Mouse (Mus musculus): ENCODE data around the gene Dcdc2a. TPM values are rescaled to one million over a fixed set of nuclear protein-coding genes. Genes with fewer than 3 reads are reported as not detected.

Dcdc2a gene
- polyA plus RNA-seq, 1 experiment, result 8.3 TPM

DNA sequence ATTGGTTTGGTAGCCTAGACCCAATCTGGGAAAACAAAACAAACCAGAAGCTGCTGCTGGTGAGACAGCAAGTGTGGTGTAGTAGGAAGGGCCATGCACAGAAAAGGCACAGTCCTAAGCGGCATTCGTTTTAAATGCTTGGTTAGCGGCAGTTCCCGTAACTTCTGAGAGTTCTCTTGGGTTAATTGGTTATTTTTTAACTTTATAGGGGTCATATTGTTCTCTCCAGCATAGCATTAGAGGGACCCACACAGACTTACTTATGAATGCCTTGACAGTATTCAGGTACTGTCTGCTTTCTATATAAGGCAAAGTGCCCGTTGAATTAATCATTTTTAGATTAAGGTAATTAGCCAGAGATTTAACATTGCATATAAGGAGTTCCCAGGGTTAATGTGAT lies 35.5 kb downstream of the Dcdc2a start:
- Histone ChIP-seq H3K4me1 (ENCODE audit: control insufficient read depth, insufficient read depth, low read length) (no peaks in the 10 kb centered on the region), H3K4me3 (ENCODE audit: insufficient read depth, low read length) (no peak overlapping the region), H3K27ac (ENCODE audit: insufficient read depth, low read length) (no peak overlapping the region)
- TF ChIP-seq CTCF (IDR thresholded peaks at IDR 0.05; ENCODE audit: extremely low read depth, insufficient read depth, low read length) (no peak), POLR2A (IDR thresholded peaks at IDR 0.05; ENCODE audit: extremely low read depth, insufficient read depth, low read length) (no peak)

DNA sequence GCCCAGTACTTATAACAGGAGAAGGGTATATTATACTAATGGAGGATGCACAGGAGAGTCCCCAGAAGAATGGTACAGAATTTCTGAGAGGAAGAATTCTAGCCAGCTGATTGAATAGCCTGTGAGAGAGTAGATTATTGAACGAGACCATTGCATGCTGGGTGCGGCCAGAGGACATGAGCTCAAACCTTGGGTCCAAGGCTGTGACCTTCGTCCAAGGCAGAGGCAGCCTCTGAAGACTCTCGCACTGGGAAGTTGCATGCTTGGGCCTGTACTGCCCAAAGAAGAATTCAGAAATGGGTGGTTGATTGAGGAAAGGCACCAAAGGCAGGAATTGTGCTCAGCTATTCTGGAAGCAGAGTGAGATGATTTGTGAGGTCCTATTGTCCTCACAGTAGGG lies 38.0 kb downstream of the Dcdc2a start:
- Histone ChIP-seq H3K4me1 (ENCODE audit: control insufficient read depth, insufficient read depth, low read length) (no peaks in the 10 kb centered on the region), H3K27ac (ENCODE audit: insufficient read depth, low read length) (no peak overlapping the region), H3K4me3 (ENCODE audit: insufficient read depth, low read length) (no peak overlapping the region)
- TF ChIP-seq CTCF (IDR thresholded peaks at IDR 0.05; ENCODE audit: extremely low read depth, insufficient read depth, low read length), result no peak
- no peak for TF ChIP-seq POLR2A (IDR thresholded peaks at IDR 0.05; ENCODE audit: extremely low read depth, insufficient read depth, low read length)

GRCm38 (mm10) chr13:25094381-25094780 lies 38.6 kb downstream of the Dcdc2a start:
- H3K4me1 ChIP-seq (ENCODE audit: control insufficient read depth, insufficient read depth, low read length), result no peaks in the 10 kb centered on the region
- H3K4me3 ChIP-seq (ENCODE audit: insufficient read depth, low read length), result no peak overlapping the region
- TF ChIP-seq POLR2A (IDR thresholded peaks at IDR 0.05; ENCODE audit: extremely low read depth, insufficient read depth, low read length) (no peak), CTCF (IDR thresholded peaks at IDR 0.05; ENCODE audit: extremely low read depth, insufficient read depth, low read length) (no peak)
- H3K27ac ChIP-seq (ENCODE audit: insufficient read depth, low read length), result no peak overlapping the region

DNA sequence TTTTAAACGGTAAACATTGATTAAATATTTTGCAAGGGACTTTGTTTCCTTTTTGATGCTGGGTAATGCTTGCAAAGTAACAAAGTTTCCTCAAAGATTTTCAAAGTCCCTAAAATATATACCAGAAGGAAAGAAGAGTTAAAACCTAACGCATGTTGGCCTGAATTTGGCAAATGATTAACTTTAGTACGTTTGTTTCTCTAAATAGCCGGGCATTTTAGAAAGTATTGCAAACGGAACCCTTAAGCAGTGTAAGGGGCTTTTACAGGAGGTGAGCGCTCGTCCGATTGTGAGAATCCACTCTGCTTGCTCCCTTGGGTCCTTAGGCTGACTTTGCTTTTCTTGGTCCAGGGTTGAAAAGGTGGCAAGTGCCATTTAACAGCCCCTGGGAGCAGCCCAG lies 41.5 kb downstream of the Dcdc2a start:
- H3K4me1 ChIP-seq (ENCODE audit: control insufficient read depth, insufficient read depth, low read length), result no peaks in the 10 kb centered on the region
- no peak overlapping the region for H3K27ac ChIP-seq (ENCODE audit: insufficient read depth, low read length)
- no peak overlapping the region for H3K4me3 ChIP-seq (ENCODE audit: insufficient read depth, low read length)
- TF ChIP-seq CTCF (IDR thresholded peaks at IDR 0.05; ENCODE audit: extremely low read depth, insufficient read depth, low read length) (no peak), POLR2A (IDR thresholded peaks at IDR 0.05; ENCODE audit: extremely low read depth, insufficient read depth, low read length) (no peak)

DNA sequence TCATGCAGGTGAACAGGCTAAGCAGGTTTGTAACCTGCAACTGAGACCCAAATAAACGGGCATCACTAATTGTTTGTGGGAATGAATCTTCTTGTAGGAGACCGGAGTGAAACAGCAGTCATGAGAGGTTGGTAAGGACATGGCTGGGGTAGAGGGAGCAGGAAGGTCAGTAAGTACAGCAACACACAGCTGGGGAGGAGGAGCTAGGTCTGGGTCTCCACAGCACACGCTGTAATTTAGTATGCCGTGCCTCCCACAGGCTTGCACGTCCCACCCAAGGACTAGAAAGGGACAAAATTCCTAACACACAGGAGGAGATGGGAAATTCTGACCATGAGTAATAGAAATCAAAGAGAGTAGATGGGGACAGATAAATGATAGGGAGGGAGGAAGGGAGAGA lies 42.8 kb downstream of the Dcdc2a start:
- no peak for TF ChIP-seq POLR2A (IDR thresholded peaks at IDR 0.05; ENCODE audit: extremely low read depth, insufficient read depth, low read length)
- no peak for TF ChIP-seq CTCF (IDR thresholded peaks at IDR 0.05; ENCODE audit: extremely low read depth, insufficient read depth, low read length)
- no peak overlapping the region for H3K27ac ChIP-seq (ENCODE audit: insufficient read depth, low read length)

GRCm38 (mm10) chr13:25099508-25099907 lies 43.7 kb downstream of the Dcdc2a start:
- no peaks in the 10 kb centered on the region for H3K4me1 ChIP-seq (ENCODE audit: control insufficient read depth, insufficient read depth, low read length)
- TF ChIP-seq CTCF (IDR thresholded peaks at IDR 0.05; ENCODE audit: extremely low read depth, insufficient read depth, low read length), result no peak
- TF ChIP-seq POLR2A (IDR thresholded peaks at IDR 0.05; ENCODE audit: extremely low read depth, insufficient read depth, low read length), result no peak
- H3K4me3 ChIP-seq (ENCODE audit: insufficient read depth, low read length), result no peak overlapping the region
- H3K27ac ChIP-seq (ENCODE audit: insufficient read depth, low read length), result no peak overlapping the region

More for the DNA sequence above, 42.8 kb downstream of the Dcdc2a start:
- no peaks in the 10 kb centered on the region for H3K4me1 ChIP-seq (ENCODE audit: control insufficient read depth, insufficient read depth, low read length)
- H3K4me3 ChIP-seq (ENCODE audit: insufficient read depth, low read length), result no peak overlapping the region

DNA sequence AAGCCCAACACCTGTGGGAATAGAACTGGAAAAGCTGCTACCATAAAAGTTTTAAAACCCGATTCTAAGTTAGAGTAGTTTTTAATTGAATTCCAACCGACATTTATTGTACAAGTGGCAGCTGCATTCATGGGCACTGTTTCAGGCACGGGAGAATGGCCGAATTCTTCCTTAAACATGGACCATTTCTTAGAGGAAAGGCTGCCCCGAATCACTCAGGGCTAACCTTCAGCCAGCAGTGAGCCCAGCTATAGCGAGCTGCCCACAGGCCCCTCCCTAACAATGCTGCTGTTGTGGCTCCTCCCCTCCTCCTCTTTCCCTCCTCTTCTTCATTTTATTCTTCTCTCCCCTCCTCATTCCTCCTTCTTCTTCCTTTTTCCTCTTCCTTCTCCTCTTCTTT lies 44.8 kb downstream of the Dcdc2a start:
- Histone ChIP-seq H3K4me3 (ENCODE audit: insufficient read depth, low read length) (no peak overlapping the region), H3K4me1 (ENCODE audit: control insufficient read depth, insufficient read depth, low read length) (no peaks in the 10 kb centered on the region), H3K27ac (ENCODE audit: insufficient read depth, low read length) (no peak overlapping the region)
- TF ChIP-seq CTCF (IDR thresholded peaks at IDR 0.05; ENCODE audit: extremely low read depth, insufficient read depth, low read length) (no peak), POLR2A (IDR thresholded peaks at IDR 0.05; ENCODE audit: extremely low read depth, insufficient read depth, low read length) (no peak)

GRCm38 (mm10) chr13:25105671-25106070 lies 49.9 kb downstream of the Dcdc2a start:
- Histone ChIP-seq H3K27ac (ENCODE audit: insufficient read depth, low read length) (no peak overlapping the region), H3K4me1 (ENCODE audit: control insufficient read depth, insufficient read depth, low read length) (no peaks in the 10 kb centered on the region), H3K4me3 (ENCODE audit: insufficient read depth, low read length) (no peak overlapping the region)
- no peak for TF ChIP-seq POLR2A (IDR thresholded peaks at IDR 0.05; ENCODE audit: extremely low read depth, insufficient read depth, low read length)
- no peak for TF ChIP-seq CTCF (IDR thresholded peaks at IDR 0.05; ENCODE audit: extremely low read depth, insufficient read depth, low read length)

- H3K4me1 ChIP-seq (ENCODE audit: control insufficient read depth, insufficient read depth, low read length), result no peaks in the 10 kb centered on the region
- H3K27ac ChIP-seq (ENCODE audit: insufficient read depth, low read length), result no peak overlapping the region
- TF ChIP-seq POLR2A (IDR thresholded peaks at IDR 0.05; ENCODE audit: extremely low read depth, insufficient read depth, low read length) (no peak), CTCF (IDR thresholded peaks at IDR 0.05; ENCODE audit: extremely low read depth, insufficient read depth, low read length) (no peak)
- no peak overlapping the region for H3K4me3 ChIP-seq (ENCODE audit: insufficient read depth, low read length)
Observed at GRCm38 (mm10) chr13:25106740-25107139, 50.9 kb downstream of the Dcdc2a start.

GRCm38 (mm10) chr13:25108353-25108752 lies 52.5 kb downstream of the Dcdc2a start:
- no peak for TF ChIP-seq POLR2A (IDR thresholded peaks at IDR 0.05; ENCODE audit: extremely low read depth, insufficient read depth, low read length)
- TF ChIP-seq CTCF (IDR thresholded peaks at IDR 0.05; ENCODE audit: extremely low read depth, insufficient read depth, low read length), result no peak
- Histone ChIP-seq H3K4me1 (ENCODE audit: control insufficient read depth, insufficient read depth, low read length) (no peaks in the 10 kb centered on the region), H3K27ac (ENCODE audit: insufficient read depth, low read length) (no peak overlapping the region), H3K4me3 (ENCODE audit: insufficient read depth, low read length) (no peak overlapping the region)

All from cortical plate, adult 2 months (tissue).